13 mouse cellular contexts compared by ENCODE assay signal in genomic region chr17:69227426-69228014, GRCm38 (mm10).
DNase-seq lines count a peak whose midpoint lies in the region; ATAC-seq lines count a peak whose summit lies in the region.
"Had no signal": no experiment of that assay in that cellular context is flagged by ENCODE, and none has a peak within 500 bp of the region (broad histone marks: within the 10 kb centered on the region; RNA-seq: fewer than 3 reads in every experiment).

No protein-coding gene starts in this region.

- H3K9ac ChIP-seq in heart, embryonic 13.5 days = no peak overlapping the region
- no peak overlapping the region for H3K9ac ChIP-seq in lung, embryonic 16.5 days (ENCODE audit: low read length)
- H3K9ac ChIP-seq in embryonic facial prominence, embryonic 15.5 days = no peak overlapping the region
- H3K9ac ChIP-seq: hindbrain, embryonic 15.5 days; kidney, embryonic 15.5 days had no signal

- intact Hi-C loops in heart, postnatal 10 days (cut with DNase I) = no loop called here

- ATAC-seq in heart, embryonic 13.5 days (ENCODE audit: extremely low read depth, insufficient number of reproducible peaks, low FRiP score, low TSS enrichment) = no peak
- 0 out of 2 replicates have a peak, but pooled peaks have one; percentile 20 for ATAC-seq in lung, embryonic 16.5 days (ENCODE audit: low read depth)
- peak; percentile 45; the same call in 1 of the 2 replicates for ATAC-seq in embryonic facial prominence, embryonic 15.5 days (ENCODE audit: insufficient number of reproducible peaks, low FRiP score, low TSS enrichment, low read depth)
- ATAC-seq: midbrain, embryonic 16.5 days had no signal

- DNase-seq in heart, postnatal 10 days = no peak
- DNase-seq in lung, postnatal 14 days = no peak
- peak; percentile 88 for DNase-seq in Muller cell, postnatal 12 days (ENCODE audit: inconsistent ontology term)
- no peak for DNase-seq in layer of hippocampus, adult 9-11 months
- no peak for DNase-seq in kidney, adult 18-20 months
- DNase-seq: cerebellum, adult 11 months; lung, postnatal 10 days had no signal

- peak overlapping the region; percentile 65 for H3K27ac ChIP-seq in heart, embryonic 13.5 days (replicated peaks)
- no peak overlapping the region for H3K27ac ChIP-seq in lung, embryonic 16.5 days (ENCODE audit: low read length)
- H3K27ac ChIP-seq in embryonic facial prominence, embryonic 15.5 days (replicated peaks) = peak overlapping the region; percentile 52
- H3K27ac ChIP-seq: hindbrain, embryonic 15.5 days; kidney, embryonic 15.5 days had no signal

- H3K4me1 ChIP-seq in heart, embryonic 13.5 days = peaks cover 50% of the 10 kb centered on the region
- peaks cover 11% of the 10 kb centered on the region for H3K4me1 ChIP-seq in lung, embryonic 16.5 days (replicated peaks; ENCODE audit: control insufficient read depth, insufficient read depth, low read length)
- H3K4me1 ChIP-seq in embryonic facial prominence, embryonic 15.5 days = peaks cover 35% of the 10 kb centered on the region
- H3K4me1 ChIP-seq: kidney, embryonic 15.5 days had no signal

- H3K9me3 ChIP-seq in heart, embryonic 13.5 days = no peaks in the 10 kb centered on the region
- H3K9me3 ChIP-seq in lung, embryonic 16.5 days (ENCODE audit: control insufficient read depth, low read length) = no peaks in the 10 kb centered on the region
- no peaks in the 10 kb centered on the region for H3K9me3 ChIP-seq in embryonic facial prominence, embryonic 15.5 days (replicated peaks)
- H3K9me3 ChIP-seq: hindbrain, embryonic 15.5 days; kidney, embryonic 15.5 days had no signal

- H3K4me3 ChIP-seq in heart, embryonic 13.5 days = no peak overlapping the region
- no peak overlapping the region for H3K4me3 ChIP-seq in lung, embryonic 16.5 days (ENCODE audit: low read length)
- H3K4me3 ChIP-seq in embryonic facial prominence, embryonic 15.5 days (replicated peaks) = no peak overlapping the region
- H3K4me3 ChIP-seq: hindbrain, embryonic 15.5 days; kidney, embryonic 15.5 days had no signal

- H3K27me3 ChIP-seq in heart, embryonic 13.5 days (replicated peaks) = no peaks in the 10 kb centered on the region
- no peaks in the 10 kb centered on the region for H3K27me3 ChIP-seq in lung, embryonic 16.5 days (ENCODE audit: control insufficient read depth, insufficient read depth, low read depth, low read length)
- H3K27me3 ChIP-seq in embryonic facial prominence, embryonic 15.5 days = no peaks in the 10 kb centered on the region
- H3K27me3 ChIP-seq: hindbrain, embryonic 15.5 days; kidney, embryonic 15.5 days had no signal

- H3K36me3 ChIP-seq in heart, embryonic 13.5 days = peaks cover 8% of the 10 kb centered on the region
- H3K36me3 ChIP-seq in lung, embryonic 16.5 days (ENCODE audit: control insufficient read depth, insufficient read depth, low read length) = no peaks in the 10 kb centered on the region
- H3K36me3 ChIP-seq in embryonic facial prominence, embryonic 15.5 days = peaks cover 19% of the 10 kb centered on the region
- H3K36me3 ChIP-seq: hindbrain, embryonic 15.5 days; kidney, embryonic 15.5 days had no signal

- 24% methylated on average over 9 of the region's 9 CpGs for WGBS in heart, embryonic 13.5 days
- WGBS in lung, embryonic 16.5 days = 38% methylated on average over 9 of the region's 9 CpGs
- 27% methylated on average over 9 of the region's 9 CpGs for WGBS in embryonic facial prominence, embryonic 15.5 days

- H3K4me2 ChIP-seq in heart, embryonic 13.5 days = peak overlapping the region; percentile 44
- H3K4me2 ChIP-seq in lung, embryonic 16.5 days (ENCODE audit: low read depth, low read length) = no peak overlapping the region
- no peak overlapping the region for H3K4me2 ChIP-seq in embryonic facial prominence, embryonic 15.5 days (replicated peaks)
- H3K4me2 ChIP-seq: hindbrain, embryonic 15.5 days; kidney, embryonic 15.5 days had no signal
